Mouse (Mus musculus) gastrocnemius, postnatal 36 days (tissue): Measurements from ENCODE around the gene Agap2. TPM values are rescaled to one million over a fixed set of nuclear protein-coding genes. Genes with fewer than 3 reads are reported as not detected.

Source experiments
- DNase-seq, 2 experiments: peaks; one replicate each; pipeline ENCODE4 v3.0.0; 2022
- intact Hi-C: fragments of 180-260 bp; cut with DNase I; formaldehyde crosslinking; loops from one replicate; pipeline ENCODE4 v1.15.1; 2025
- long read RNA-seq, 2 experiments: library from polyadenylated mRNA; stranded (forward); transcript quantifications; one replicate each; pipeline ENCODE4 v2.0.0; 2021
- total RNA-seq, 2 experiments: library from RNA; stranded (reverse); gene quantifications; 2 replicates each; pipeline ENCODE4 v1.2.3; 2021

Gene Agap2
- total RNA-seq: 1 to 10 TPM; 2.1 to 2.9 TPM
- long read RNA-seq, experiment 1, partial matches to known transcripts: 0 of 1 reads
- long read RNA-seq, experiment 1, other reads (novel, unspliced or antisense): 1 of 1 reads
- long read RNA-seq, experiment 2: 0 reads

GRCm38 (mm10) chr10:127075080-127075479, at the start of gene Agap2:
Gene Agap2, plus strand, starts transcription at chr10:127075284.
- intact Hi-C loops: no loop called here

GRCm38 (mm10) chr10:127030336-127031296, 44.5 kb upstream of the Agap2 start, which contains the start of gene Tsfm:
Gene Tsfm, minus strand, starts transcription at chr10:127030840.
- DNase-seq: peak; percentile 88 to 92
- intact Hi-C loops: loop anchor here (1.0 to 5.0 kb wide), 2 partner anchors 38 to 111 kb away; no protein-coding TSS in a partner anchor

More at GRCm38 (mm10) chr10:127075080-127075479, at the start of gene Agap2:
- no peak for DNase-seq

GRCm38 (mm10) chr10:127033301-127033741, 41.8 kb upstream of the Agap2 start:
- no peak for DNase-seq
- intact Hi-C loops: loop anchor here (5.0 kb wide), 1 partner anchor 41 kb away; no protein-coding TSS in a partner anchor

DNA sequence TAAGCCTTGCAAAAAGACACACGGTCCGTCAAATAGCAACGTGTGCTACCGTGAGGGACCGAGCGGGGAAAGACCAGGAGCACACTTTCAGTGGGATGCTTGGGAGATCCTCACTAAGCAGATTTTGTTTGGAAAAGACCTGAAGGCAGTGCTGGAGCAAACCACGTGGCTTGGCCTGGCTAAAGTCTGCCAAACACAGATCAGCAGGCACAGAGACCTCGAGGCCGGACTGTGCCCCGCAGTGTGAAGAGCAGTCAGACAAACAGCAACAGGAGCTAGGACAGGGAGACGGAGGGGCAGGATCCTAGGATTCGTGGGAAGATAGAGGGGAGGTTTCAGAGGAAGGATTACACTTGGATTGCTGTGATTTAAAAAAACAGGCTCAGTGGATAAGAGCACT, 38.8 kb upstream of the Agap2 start:
- intact Hi-C loops: no loop called here
- DNase-seq: no peak

- intact Hi-C loops: no loop called here
- DNase-seq: no peak
Observed at GRCm38 (mm10) chr10:127037641-127038040, 37.4 kb upstream of the Agap2 start.

DNA sequence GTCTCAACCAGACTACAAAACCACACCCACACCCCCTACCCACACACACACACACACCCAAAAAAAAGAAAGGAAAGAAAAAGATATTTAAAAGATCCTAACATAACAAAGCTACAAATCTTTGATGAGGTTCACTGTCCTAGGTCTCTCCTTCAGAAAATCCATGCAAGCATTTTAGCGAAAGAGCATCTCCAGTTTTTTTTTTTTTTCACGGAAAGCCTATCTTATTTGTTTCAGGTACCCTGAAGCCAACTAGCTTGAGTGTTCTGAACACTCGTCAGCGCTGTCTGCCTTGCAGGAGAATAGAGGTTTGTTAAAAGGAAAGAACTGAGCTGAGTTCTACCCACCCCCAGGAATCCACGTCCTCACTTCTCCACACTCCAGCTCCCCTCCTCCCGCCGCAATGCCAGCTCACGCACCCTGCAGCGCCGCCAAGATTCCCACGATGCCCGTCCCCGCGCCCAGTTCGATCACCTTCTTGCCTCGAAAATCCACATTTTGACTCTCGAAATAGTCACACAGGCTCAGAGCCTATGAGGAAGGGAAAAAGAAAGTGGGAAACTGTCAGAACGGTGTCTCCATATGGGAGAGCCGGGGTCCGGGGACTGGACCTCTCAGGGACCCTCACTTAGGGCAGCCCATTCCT, 34.4 kb upstream of the Agap2 start:
- no peak for DNase-seq
- intact Hi-C loops: no loop called here

- peak in 1 of 2 experiments; percentile 34 for DNase-seq
- intact Hi-C loops: no loop called here
Observed at GRCm38 (mm10) chr10:127041274-127041766, 33.8 kb upstream of the Agap2 start, which contains the start of the genes Mettl1 and Eef1akmt3. Gene Mettl1, plus strand, starts transcription at chr10:127041414. Gene Eef1akmt3, minus strand, starts transcription at chr10:127041513.

DNA sequence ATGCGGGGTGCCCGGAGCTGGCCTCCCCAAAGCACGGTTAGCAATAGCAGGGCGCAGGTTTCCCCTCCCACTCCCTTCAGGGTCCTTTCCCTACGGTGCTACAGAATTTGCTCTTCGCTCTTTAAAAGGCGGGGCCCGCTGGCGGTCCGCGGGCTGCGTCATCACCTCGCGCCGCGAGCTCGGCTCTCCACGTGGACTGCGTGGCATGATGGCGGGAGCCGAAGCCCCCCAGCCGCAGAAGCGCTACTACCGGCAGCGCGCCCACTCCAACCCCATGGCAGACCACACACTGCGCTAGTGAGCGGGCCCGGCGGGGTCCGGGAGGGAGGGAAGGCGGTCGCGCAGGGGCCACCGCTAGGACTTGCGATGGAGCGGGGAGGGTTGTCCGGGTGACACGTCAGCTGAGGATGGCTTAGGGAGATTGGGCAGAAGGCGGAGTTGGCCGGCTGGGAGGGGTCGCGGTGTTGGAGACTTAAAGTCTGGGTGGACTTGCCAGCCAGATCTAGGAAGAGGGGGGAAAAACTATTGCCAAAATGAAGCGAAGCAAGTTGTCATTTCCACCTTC, 33.2 kb upstream of the Agap2 start:
- DNase-seq: peak; percentile 79 to 88
- intact Hi-C loops: no loop called here

GRCm38 (mm10) chr10:127042468-127043115, 32.5 kb upstream of the Agap2 start:
- DNase-seq: no peak
- intact Hi-C loops: no loop called here

DNA sequence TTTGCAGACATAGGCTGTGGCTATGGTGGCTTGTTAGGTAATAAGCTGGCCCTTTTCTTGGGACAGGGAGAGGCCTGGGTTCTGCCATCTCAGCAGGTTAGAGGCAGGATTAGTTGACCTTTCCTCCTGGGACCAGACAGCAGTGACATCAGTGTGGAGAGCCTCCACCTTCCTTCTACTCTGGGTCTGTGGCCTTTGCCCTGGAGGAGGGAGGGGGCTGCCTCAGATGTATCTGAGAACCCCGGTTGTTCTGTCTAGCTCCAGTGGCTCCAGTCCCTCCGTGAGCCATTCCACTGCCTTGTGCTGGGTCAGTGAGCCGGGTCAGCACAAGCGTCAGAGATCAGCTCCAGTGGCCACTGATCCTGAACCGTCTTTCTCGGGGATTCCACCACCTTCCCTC, 31.9 kb upstream of the Agap2 start:
- intact Hi-C loops: no loop called here
- DNase-seq: no peak

- intact Hi-C loops: no loop called here
- DNase-seq: no peak
Observed at GRCm38 (mm10) chr10:127047954-127048353, 27.1 kb upstream of the Agap2 start, which contains the start of gene Cyp27b1. Gene Cyp27b1, plus strand, starts transcription at chr10:127048250.

- intact Hi-C loops: no loop called here
- no peak for DNase-seq
Observed at GRCm38 (mm10) chr10:127048608-127049394, 26.3 kb upstream of the Agap2 start.

DNA sequence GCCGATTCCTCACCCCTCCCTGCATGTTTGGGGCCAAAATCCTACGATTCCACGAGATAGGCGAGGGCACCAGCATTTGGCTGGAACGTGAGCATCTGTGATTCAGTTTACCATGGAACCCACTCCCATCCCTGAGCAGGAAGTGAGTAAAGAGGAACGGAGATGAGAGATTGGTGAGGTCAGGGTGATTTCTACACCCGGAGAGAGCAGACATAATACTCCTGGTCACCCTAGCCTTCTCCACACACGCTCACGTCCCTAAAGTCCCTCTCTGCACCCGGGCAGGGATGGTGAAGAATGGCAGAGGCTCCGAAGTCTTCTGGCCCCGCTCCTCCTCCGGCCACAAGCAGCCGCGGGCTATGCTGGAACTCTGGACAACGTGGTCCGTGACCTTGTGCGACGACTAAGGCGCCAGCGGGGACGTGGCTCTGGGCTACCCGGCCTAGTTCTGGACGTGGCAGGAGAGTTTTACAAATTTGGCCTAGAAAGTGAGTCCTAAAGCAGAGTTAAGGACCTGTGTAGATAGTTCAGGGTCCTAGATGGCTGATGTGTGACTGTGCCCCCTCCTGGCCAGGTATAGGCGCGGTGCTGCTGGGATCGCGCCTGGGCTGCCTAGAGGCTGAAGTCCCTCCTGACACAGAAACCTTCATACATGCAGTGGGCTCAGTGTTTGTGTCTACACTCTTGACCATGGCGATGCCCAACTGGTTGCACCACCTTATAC, 25.5 kb upstream of the Agap2 start:
- intact Hi-C loops: no loop called here
- DNase-seq: no peak

DNA sequence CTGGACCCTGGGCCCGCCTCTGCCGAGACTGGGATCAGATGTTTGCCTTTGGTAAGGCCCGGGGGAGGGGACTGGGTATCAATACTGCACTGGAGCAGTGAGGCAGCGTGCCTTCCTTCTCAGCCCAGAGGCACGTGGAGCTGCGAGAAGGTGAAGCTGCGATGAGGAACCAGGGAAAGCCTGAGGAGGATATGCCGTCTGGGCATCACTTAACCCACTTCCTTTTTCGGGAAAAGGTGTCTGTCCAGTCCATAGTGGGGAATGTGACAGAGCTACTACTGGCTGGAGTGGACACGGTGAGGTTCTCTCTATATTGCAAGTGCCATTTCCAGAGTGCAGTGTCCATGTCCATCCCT, 25.0 kb upstream of the Agap2 start:
- intact Hi-C loops: no loop called here
- DNase-seq: no peak

DNA sequence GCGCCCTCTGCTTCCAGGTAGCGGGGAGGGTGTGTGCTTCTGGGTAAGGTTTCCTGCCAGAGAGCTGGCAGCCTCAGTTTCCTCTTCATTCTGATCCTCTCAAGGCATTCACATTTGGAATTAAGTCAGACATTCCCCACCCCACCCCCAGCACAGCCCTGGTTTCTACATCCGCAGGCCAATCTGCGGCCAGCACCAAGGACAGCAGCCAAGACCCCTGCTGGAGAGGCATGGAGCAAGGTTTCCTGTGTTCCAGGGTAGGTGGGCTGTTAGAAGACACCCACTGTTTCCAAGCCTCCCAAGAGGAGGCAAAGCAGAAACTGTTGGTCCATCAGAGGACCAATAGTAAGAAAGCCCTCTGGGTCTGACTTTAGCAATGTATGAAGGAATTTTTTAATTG, 20.4 kb upstream of the Agap2 start:
- intact Hi-C loops: no loop called here
- no peak for DNase-seq

GRCm38 (mm10) chr10:127055406-127055805, 19.7 kb upstream of the Agap2 start:
- intact Hi-C loops: no loop called here

DNA sequence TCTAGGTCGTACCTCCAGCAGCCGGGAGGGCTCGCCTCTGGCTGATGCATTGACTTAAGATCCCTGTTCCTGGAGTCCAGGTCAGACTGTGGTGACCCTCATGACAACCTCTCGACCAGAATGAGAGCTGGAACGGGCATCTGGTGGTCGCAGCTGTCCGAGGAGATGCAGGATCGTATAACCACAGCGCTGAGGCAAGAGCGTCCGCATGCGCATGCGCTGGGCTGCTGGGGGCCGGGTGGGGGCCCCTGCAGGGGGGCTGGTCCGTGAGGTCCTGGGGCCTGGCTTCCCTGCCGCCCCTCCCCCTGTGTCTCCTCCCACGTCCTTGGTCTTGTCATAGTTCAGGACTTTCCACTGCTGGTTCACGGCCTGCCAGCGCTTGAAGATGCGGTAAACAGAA, 18.6 kb upstream of the Agap2 start:
- no peak for DNase-seq
- intact Hi-C loops: no loop called here

More at GRCm38 (mm10) chr10:127055406-127055805, 19.7 kb upstream of the Agap2 start:
- no peak for DNase-seq

- peak; percentile 60 to 61 for DNase-seq
- intact Hi-C loops: no loop called here
Observed at GRCm38 (mm10) chr10:127058161-127058560, 16.9 kb upstream of the Agap2 start.
